Mouse (Mus musculus): ENCODE data around the gene Casd1.

GRCm38 (mm10) chr6:4642068-4642467 lies 41.4 kb downstream of the Casd1 start:
- TF ChIP-seq USF1 (IDR thresholded peaks at IDR 0.05; ENCODE audit: low read depth, low read length) (no peak), MAX (IDR thresholded peaks at IDR 0.05; ENCODE audit: low read length) (no peak), CTCF (conservative IDR thresholded peaks at IDR 0.05 in 1 of 2, IDR thresholded peaks at IDR 0.05 in 1 of 2; ENCODE audit: low read depth in 2 of 2, low read length in 2 of 2) (no peak), RCOR1 (conservative IDR thresholded peaks at IDR 0.05; ENCODE audit: low read depth, low read length) (no peak), MAZ (IDR thresholded peaks at IDR 0.05; ENCODE audit: low read depth, low read length) (no peak), GABPA (IDR thresholded peaks at IDR 0.05; ENCODE audit: insufficient replicate concordance, low read depth, low read length) (no peak), ELF1 (IDR thresholded peaks at IDR 0.05; ENCODE audit: low read depth, low read length) (no peak), HCFC1 (IDR thresholded peaks at IDR 0.05; ENCODE audit: low read depth, low read length) (no peak), ETS1 (conservative IDR thresholded peaks at IDR 0.05; ENCODE audit: low read depth, low read length) (no peak), POLR2A (IDR thresholded peaks at IDR 0.05; ENCODE audit: low read depth, low read length) (no peak), POLR2AphosphoS2 (IDR thresholded peaks at IDR 0.05; ENCODE audit: low read depth, low read length) (no peak)
